Mouse (Mus musculus) small intestine, adult 2 months (tissue): ENCODE results near the gene Cep55.

Source experiments
- CTCF ChIP-seq: fragments of 200-500 bp; IDR thresholded peaks from 2 replicates; pipeline ENCODE4 v1.5.1; 2012; ENCODE audit warnings: low read depth, mild to moderate bottlenecking, control low read depth, inconsistent platforms, low read length, moderate library complexity, mixed read lengths; ENCODE audit not compliant: insufficient replicate concordance, insufficient read length; ENCODE audit errors: extremely low read depth
- POLR2A ChIP-seq: fragments of 200-500 bp; IDR thresholded peaks from 2 replicates; pipeline ENCODE4 v1.6.1; 2012; ENCODE audit warnings: low read depth, mild to moderate bottlenecking, control low read depth, inconsistent platforms, low read length, moderate library complexity

DNA sequence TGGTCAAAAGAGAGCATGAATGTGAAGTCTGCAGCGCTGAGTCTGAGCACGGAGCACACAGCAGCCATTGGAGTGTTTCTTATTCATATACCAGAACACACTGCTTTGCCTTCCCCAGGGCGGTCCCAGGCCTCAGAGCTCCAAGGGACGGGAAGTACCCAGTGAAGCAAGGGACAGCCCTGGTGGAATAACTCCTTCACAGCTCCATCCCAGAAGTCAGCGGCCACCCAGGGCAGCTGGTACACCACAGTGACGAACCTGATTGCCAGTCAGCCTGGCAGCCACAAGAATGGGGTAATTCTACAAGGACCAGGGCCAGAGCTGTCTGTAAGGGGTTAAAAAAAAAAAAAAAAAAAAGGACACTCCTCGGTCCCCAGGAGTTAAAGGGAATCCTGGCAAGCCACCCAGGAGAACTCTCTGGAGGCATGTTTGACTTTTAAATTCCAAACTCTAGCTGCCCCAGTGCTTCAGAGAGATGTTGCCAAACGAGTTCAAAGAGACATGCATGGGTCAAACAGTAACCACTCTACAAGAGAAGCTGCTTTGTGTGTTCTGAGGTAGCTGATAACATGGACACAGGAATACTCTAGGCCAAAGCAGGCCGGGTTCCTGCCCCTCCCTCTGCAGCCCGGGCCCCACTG lies 26.8 kb upstream of the Cep55 start:
- no peak for TF ChIP-seq CTCF
- TF ChIP-seq POLR2A, result no peak
